ENCODE assay signal across 8 mouse cellular contexts in genomic region chr7:101012541-101012940, GRCm38 (mm10). TPM values are rescaled to one million over a fixed set of nuclear protein-coding genes. Genes with fewer than 3 reads are reported as not detected.
A peak's percentile ranks its signal among the peaks of the same experiment; 100 is the strongest.
DNase-seq lines count a peak whose midpoint lies in the region; ATAC-seq and TF ChIP-seq lines count a peak whose summit lies in the region.

TSS of gene P2ry2 (minus strand) at chr7:101012866.

- no peak for DNase-seq in ES-E14 (ENCODE audit: low read depth, low spot score)
- DNase-seq in heart, postnatal 14 days: no peak
- DNase-seq in liver, postnatal 0 days: no peak
- no peak for DNase-seq in cerebellum, adult 9-10 months
- DNase-seq in embryo, embryonic 11 days: no peak
- DNase-seq in adrenal gland, postnatal 10 days: no peak

- no peak for TF ChIP-seq EP300 in liver, postnatal 0 days (IDR thresholded peaks at IDR 0.05; ENCODE audit: low read depth)

- peak within 1 kb of the TSS; percentile 58 for H3K9ac ChIP-seq in ES-E14 (ENCODE audit: insufficient read depth, low read depth, low read length, poor library complexity, severe bottlenecking)
- peak within 1 kb of the TSS; percentile 23; the same call in 1 of the 2 replicates for H3K9ac ChIP-seq in embryonic facial prominence, embryonic 15.5 days
- H3K9ac ChIP-seq in liver, postnatal 0 days (replicated peaks): peak within 1 kb of the TSS; percentile 63

- H3K4me1 ChIP-seq in ES-E14 (ENCODE audit: control insufficient read depth in 2 of 2, insufficient read depth in 2 of 2, low read length in 2 of 2, poor library complexity in 1 of 2): no peaks in the 10 kb centered on the region
- peaks cover 43% of the 10 kb centered on the region for H3K4me1 ChIP-seq in embryonic facial prominence, embryonic 15.5 days
- peaks cover 23% of the 10 kb centered on the region for H3K4me1 ChIP-seq in liver, postnatal 0 days (ENCODE audit: insufficient read depth)

- no peak for TF ChIP-seq CTCF in liver, postnatal 0 days (IDR thresholded peaks at IDR 0.05; ENCODE audit: low read depth)

- intact Hi-C loops in heart, postnatal 14 days (cut with DNase I): loop anchor here (2.0 kb wide), 2 partner anchors 24 to 36 kb away; no protein-coding TSS in a partner anchor

- H3K36me3 ChIP-seq in ES-E14 (ENCODE audit: control insufficient read depth, insufficient read depth, low read length, poor library complexity, severe bottlenecking): no peaks in the 10 kb centered on the region
- H3K36me3 ChIP-seq in embryonic facial prominence, embryonic 15.5 days: no peaks in the 10 kb centered on the region
- H3K36me3 ChIP-seq in liver, postnatal 0 days (replicated peaks; ENCODE audit: insufficient read depth, low read length): no peaks in the 10 kb centered on the region

- peak within 1 kb of the TSS; percentile 72 to 73 for H3K4me3 ChIP-seq in ES-E14 (ENCODE audit: insufficient read depth in 1 of 2, low read depth in 1 of 2, low read length in 2 of 2, poor library complexity in 1 of 2, severe bottlenecking in 1 of 2)
- peak within 1 kb of the TSS; percentile 56 for H3K4me3 ChIP-seq in embryonic facial prominence, embryonic 15.5 days (replicated peaks)
- peak within 1 kb of the TSS; percentile 61 for H3K4me3 ChIP-seq in liver, postnatal 0 days (ENCODE audit: low read depth, low read length)

- H3K9me3 ChIP-seq in ES-E14 (ENCODE audit: control insufficient read depth, insufficient read depth, low read depth, low read length): no peaks in the 10 kb centered on the region
- H3K9me3 ChIP-seq in embryonic facial prominence, embryonic 15.5 days (replicated peaks): no peaks in the 10 kb centered on the region
- H3K9me3 ChIP-seq in liver, postnatal 0 days (ENCODE audit: low read length): no peaks in the 10 kb centered on the region

- no peak for ATAC-seq in embryonic facial prominence, embryonic 15.5 days (ENCODE audit: insufficient number of reproducible peaks, low FRiP score, low TSS enrichment, low read depth)
- no peak for ATAC-seq in liver, postnatal 0 days
- ATAC-seq in megakaryocyte-erythroid progenitor cell, adult 5-6 weeks (replicated peaks; ENCODE audit: low FRiP score, low TSS enrichment, poor library complexity, severe bottlenecking): no peak

- H3K4me2 ChIP-seq in embryonic facial prominence, embryonic 15.5 days (replicated peaks): peak within 1 kb of the TSS; percentile 96
- peak within 1 kb of the TSS; percentile 83 for H3K4me2 ChIP-seq in liver, postnatal 0 days (ENCODE audit: low read depth, low read length)

- WGBS in embryonic facial prominence, embryonic 15.5 days: 65% methylated on average over 4 of the region's 4 CpGs
- 63% methylated on average over 4 of the region's 4 CpGs for WGBS in liver, postnatal 0 days (ENCODE audit: insufficient replicate concordance)

- in situ Hi-C loops in ES-E14 (cut with MboI; ENCODE audit: low sequenced_read_pairs in 2 of 2, unreplicated experiment in 2 of 2): no loop called here

- H3K27me3 ChIP-seq in embryonic facial prominence, embryonic 15.5 days: peaks cover 34% of the 10 kb centered on the region
- H3K27me3 ChIP-seq in liver, postnatal 0 days (ENCODE audit: insufficient read depth, low read length): no peaks in the 10 kb centered on the region

- H3K27ac ChIP-seq in ES-E14 (ENCODE audit: insufficient read depth, low read depth, low read length, poor library complexity, severe bottlenecking): no peak within 1 kb of the TSS
- 0 out of 2 replicates have a peak within 1 kb of the TSS, but pooled peaks have one; percentile 1 for H3K27ac ChIP-seq in embryonic facial prominence, embryonic 15.5 days (replicated peaks)
- H3K27ac ChIP-seq in liver, postnatal 0 days (ENCODE audit: low read depth): peak within 1 kb of the TSS; percentile 92

TF ChIP-seq in ES-E14, 5 proteins besides CTCF, POLR2A, EP300 and RAD21:
- TF ChIP-seq ZNF384 (IDR thresholded peaks at IDR 0.05; ENCODE audit: low read depth, low read length) (no peak), HCFC1 (IDR thresholded peaks at IDR 0.05; ENCODE audit: borderline replicate concordance, insufficient read depth, low read length) (no peak), MAFK (IDR thresholded peaks at IDR 0.05; ENCODE audit: insufficient read depth, low read depth, low read length) (no peak), CHD2 (IDR thresholded peaks at IDR 0.05; ENCODE audit: low read depth, low read length) (no peak), ZC3H11A (IDR thresholded peaks at IDR 0.05; ENCODE audit: borderline replicate concordance, low read depth, low read length) (no peak)

RNA-seq across cellular contexts. Expression of gene P2ry2, which starts in this region (rescaled TPM):
- total RNA-seq in ES-E14 (2012; rRNA removed): 2.3 and 2.8 TPM in 2 replicates
- 2.5 and 3.6 TPM in 2 replicates for polyA plus RNA-seq in embryonic facial prominence, embryonic 15.5 days (2015; fragmentation: Nextera tagmentation; extraction: Ambion mirVana)
- total RNA-seq in heart, postnatal 14 days (2021): 10 to 100 TPM; 20.6 to 22.1 TPM
- 3.8 and 4.2 TPM in 2 replicates for polyA plus RNA-seq in liver, postnatal 0 days (2015; fragmentation: Nextera tagmentation; extraction: Ambion mirVana)
- 0.64 and 0.70 TPM in 2 replicates for total RNA-seq in megakaryocyte-erythroid progenitor cell, adult 5-6 weeks (2014; fragmentation: Nextera tagmentation)
- 0.28 and 2.2 TPM in 2 replicates for total RNA-seq in megakaryocyte-erythroid progenitor cell, adult 5-6 weeks (2017)
- 1 to 10 TPM; 5.5 to 7.2 TPM for total RNA-seq in adrenal gland, postnatal 10 days (2021)
